Mouse (Mus musculus): Measurements from ENCODE around the gene Nlk. TPM values are rescaled to one million over a fixed set of nuclear protein-coding genes. Genes with fewer than 3 reads are reported as not detected.
A peak's percentile ranks its signal among the peaks of the same experiment; 100 is the strongest.

Gene Nlk
- total and polyA plus RNA-seq, 2 experiments from 2014 or later: 13.0 to 19.3 TPM

DNA sequence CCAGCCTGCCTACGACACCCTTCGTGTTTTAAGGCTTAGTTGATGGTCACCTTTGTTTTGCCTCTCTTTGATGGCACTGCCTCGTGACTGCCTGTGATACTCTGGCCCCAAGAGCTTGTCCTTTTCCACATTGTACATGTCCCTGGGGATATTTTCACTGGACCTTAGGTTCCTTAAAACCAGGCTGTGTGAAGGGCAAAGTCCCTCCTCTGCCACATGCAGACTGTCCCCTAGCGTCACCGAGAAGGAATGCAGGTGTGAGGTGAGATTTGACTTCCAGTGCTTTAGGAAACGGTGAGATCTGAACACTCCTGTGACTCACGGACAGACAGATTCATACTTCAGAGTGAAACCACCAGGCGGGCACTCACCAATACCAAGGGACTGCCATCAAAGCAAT lies 139.9 kb downstream of the Nlk start:
- WGBS: 60% methylated on average over 8 of the region's 8 CpGs
- no peak for ATAC-seq (ENCODE audit: insufficient read depth, low read depth)
- no peak overlapping the region for H3K9ac ChIP-seq (replicated peaks; ENCODE audit: low read depth, low read length)
- no peak for DNase-seq (ENCODE audit: low spot score)
- peaks cover 5% of the 10 kb centered on the region; the same call in 1 of the 2 replicates for H3K9me3 ChIP-seq (replicated peaks; ENCODE audit: control insufficient read depth, low read length)
- peaks cover 7% of the 10 kb centered on the region; the same call in 1 of the 2 replicates for H3K4me1 ChIP-seq (ENCODE audit: control insufficient read depth, insufficient read depth)
- TF ChIP-seq EP300 (IDR thresholded peaks at IDR 0.05; ENCODE audit: low read depth) (no peak), CTCF (IDR thresholded peaks at IDR 0.05; ENCODE audit: low read depth) (peak; percentile 38)
- H3K4me3 ChIP-seq (ENCODE audit: low read depth, low read length): no peak overlapping the region
- no peak overlapping the region for H3K4me2 ChIP-seq (ENCODE audit: low read depth, low read length)
- H3K27me3 ChIP-seq (ENCODE audit: control insufficient read depth, insufficient read depth, low read length): no peaks in the 10 kb centered on the region
- no peaks in the 10 kb centered on the region for H3K36me3 ChIP-seq (replicated peaks; ENCODE audit: control insufficient read depth, insufficient read depth, low read length)
- H3K27ac ChIP-seq (ENCODE audit: low read depth): no peak overlapping the region

- Histone ChIP-seq H3K36me3 (replicated peaks; ENCODE audit: control insufficient read depth, insufficient read depth, low read length) (no peaks in the 10 kb centered on the region), H3K9me3 (replicated peaks; ENCODE audit: control insufficient read depth, low read length) (peaks cover 5% of the 10 kb centered on the region; the same call in 1 of the 2 replicates), H3K4me2 (ENCODE audit: low read depth, low read length) (no peak overlapping the region), H3K4me3 (ENCODE audit: low read depth, low read length) (no peak overlapping the region), H3K27ac (ENCODE audit: low read depth) (peak overlapping the region; percentile 78), H3K4me1 (ENCODE audit: control insufficient read depth, insufficient read depth) (peaks cover 7% of the 10 kb centered on the region; the same call in 1 of the 2 replicates), H3K27me3 (ENCODE audit: control insufficient read depth, insufficient read depth, low read length) (no peaks in the 10 kb centered on the region), H3K9ac (replicated peaks; ENCODE audit: low read depth, low read length) (no peak overlapping the region)
- TF ChIP-seq EP300 (IDR thresholded peaks at IDR 0.05; ENCODE audit: low read depth) (no peak), CTCF (IDR thresholded peaks at IDR 0.05; ENCODE audit: low read depth) (no peak)
- ATAC-seq (ENCODE audit: insufficient read depth, low read depth) (no peak), DNase-seq (ENCODE audit: low spot score) (no peak)
- 74% methylated on average over 4 of the region's 4 CpGs for WGBS
These were observed 141.1 kb downstream of the Nlk start for GRCm38 (mm10) chr11:78556070-78556469.

- no peak overlapping the region for H3K4me3 ChIP-seq (ENCODE audit: low read depth, low read length)
- ATAC-seq (ENCODE audit: insufficient read depth, low read depth) (peak; percentile 15; the same call in 1 of the 2 replicates), DNase-seq (ENCODE audit: low spot score) (peak; percentile 51)
- 38% methylated on average over 3 of the region's 3 CpGs for WGBS
- no peaks in the 10 kb centered on the region for H3K36me3 ChIP-seq (replicated peaks; ENCODE audit: control insufficient read depth, insufficient read depth, low read length)
- H3K4me2 ChIP-seq (ENCODE audit: low read depth, low read length): no peak overlapping the region
- peaks cover 5% of the 10 kb centered on the region; the same call in 1 of the 2 replicates for H3K9me3 ChIP-seq (replicated peaks; ENCODE audit: control insufficient read depth, low read length)
- H3K9ac ChIP-seq (replicated peaks; ENCODE audit: low read depth, low read length): no peak overlapping the region
- no peaks in the 10 kb centered on the region for H3K27me3 ChIP-seq (ENCODE audit: control insufficient read depth, insufficient read depth, low read length)
- TF ChIP-seq EP300 (IDR thresholded peaks at IDR 0.05; ENCODE audit: low read depth) (no peak), CTCF (IDR thresholded peaks at IDR 0.05; ENCODE audit: low read depth) (no peak)
- peaks cover 7% of the 10 kb centered on the region; the same call in 1 of the 2 replicates for H3K4me1 ChIP-seq (ENCODE audit: control insufficient read depth, insufficient read depth)
- H3K27ac ChIP-seq (ENCODE audit: low read depth): peak overlapping the region; percentile 78
These were observed 141.6 kb downstream of the Nlk start for GRCm38 (mm10) chr11:78555623-78556022.

DNA sequence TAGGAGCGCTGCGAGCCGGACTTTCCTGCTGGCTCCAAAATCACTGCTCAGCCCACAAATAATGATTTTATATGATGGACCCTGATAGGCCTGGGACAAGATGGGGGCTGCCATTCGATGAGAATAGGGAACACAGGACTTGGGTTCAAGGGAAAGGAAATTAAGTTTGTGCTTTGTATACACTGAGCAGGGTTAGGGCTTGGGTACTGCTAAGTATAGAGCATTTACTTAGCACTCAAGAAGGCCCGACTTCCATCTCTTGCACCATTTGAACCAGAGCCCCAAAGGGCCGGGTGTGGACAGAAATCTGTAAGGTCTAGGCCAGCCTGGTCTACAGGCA lies 146.1 kb downstream of the Nlk start:
- Histone ChIP-seq H3K4me2 (ENCODE audit: low read depth, low read length) (peak overlapping the region; percentile 98), H3K4me1 (ENCODE audit: control insufficient read depth, insufficient read depth) (peaks cover 15% of the 10 kb centered on the region), H3K36me3 (replicated peaks; ENCODE audit: control insufficient read depth, insufficient read depth, low read length) (no peaks in the 10 kb centered on the region), H3K27me3 (ENCODE audit: control insufficient read depth, insufficient read depth, low read length) (no peaks in the 10 kb centered on the region), H3K9me3 (replicated peaks; ENCODE audit: control insufficient read depth, low read length) (peaks cover 5% of the 10 kb centered on the region; the same call in 1 of the 2 replicates), H3K9ac (replicated peaks; ENCODE audit: low read depth, low read length) (peak overlapping the region; percentile 68; the same call in 1 of the 2 replicates), H3K27ac (ENCODE audit: low read depth) (peak overlapping the region; percentile 56; the same call in 1 of the 2 replicates), H3K4me3 (ENCODE audit: low read depth, low read length) (peak overlapping the region; percentile 87)
- WGBS: 31% methylated on average over 6 of the region's 6 CpGs
- no peak for TF ChIP-seq CTCF (IDR thresholded peaks at IDR 0.05; ENCODE audit: low read depth)
- no peak for TF ChIP-seq EP300 (IDR thresholded peaks at IDR 0.05; ENCODE audit: low read depth)
- ATAC-seq (ENCODE audit: insufficient read depth, low read depth) (no peak), DNase-seq (ENCODE audit: low spot score) (no peak)

DNA sequence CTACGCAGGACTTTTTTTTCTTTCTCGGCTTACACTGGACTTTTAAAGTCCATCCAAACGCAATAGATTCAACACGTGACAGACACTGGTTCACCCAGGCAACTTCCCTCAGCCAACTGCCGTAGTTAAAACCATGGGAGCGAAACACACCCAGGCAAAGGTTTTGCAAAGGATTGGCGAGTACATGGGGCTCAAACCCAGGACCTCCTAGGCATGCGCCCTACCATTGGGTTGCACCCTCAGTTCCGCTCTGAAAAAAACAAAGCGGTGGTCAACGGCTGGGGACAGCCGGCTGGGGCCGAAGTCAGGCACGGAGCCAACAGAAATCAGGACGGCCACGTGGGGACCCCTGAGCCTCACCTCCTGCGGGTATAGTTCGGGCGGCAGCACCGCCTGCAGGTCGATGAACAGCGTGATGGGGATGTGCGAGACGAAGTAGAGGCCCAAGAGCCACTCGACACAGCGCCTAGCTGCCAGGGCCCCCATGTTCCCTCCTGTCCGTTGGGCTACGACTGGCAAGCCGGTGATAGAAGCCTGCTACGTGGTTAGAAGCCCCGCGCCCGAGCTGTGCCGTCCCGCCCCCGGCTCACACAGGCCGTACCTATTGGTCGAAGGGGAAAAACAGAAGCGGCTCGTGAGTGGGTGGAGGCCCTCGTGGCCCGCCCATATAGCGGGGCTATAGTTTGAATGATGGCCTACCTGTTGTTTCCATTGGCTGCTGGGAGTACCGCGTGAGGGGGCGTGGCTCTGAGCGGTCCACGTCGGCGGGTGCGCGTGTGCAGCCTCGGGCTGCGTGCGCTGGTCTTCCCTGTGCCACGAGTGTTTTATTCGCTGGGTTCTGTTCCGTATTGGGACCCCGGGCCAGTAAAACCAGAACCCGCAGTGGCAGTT lies 146.8 kb downstream of the Nlk start, which contains the start of gene Tmem97:
Gene Tmem97, minus strand, starts transcription at position 610 of the 891 bp plus-strand sequence.
- peak within 1 kb of the TSS; percentile 68 for H3K9ac ChIP-seq (replicated peaks; ENCODE audit: low read depth, low read length)
- no peaks in the 10 kb centered on the region for H3K27me3 ChIP-seq (ENCODE audit: control insufficient read depth, insufficient read depth, low read length)
- DNase-seq (ENCODE audit: low spot score): peak; percentile 99
- ATAC-seq (ENCODE audit: insufficient read depth, low read depth): peak; percentile 99
- peak within 1 kb of the TSS; percentile 87 for H3K4me3 ChIP-seq (ENCODE audit: low read depth, low read length)
- WGBS: under 1% methylated on average over 60 of the region's 60 CpGs
- no peaks in the 10 kb centered on the region for H3K36me3 ChIP-seq (replicated peaks; ENCODE audit: control insufficient read depth, insufficient read depth, low read length)
- H3K27ac ChIP-seq (ENCODE audit: low read depth): peak within 1 kb of the TSS; percentile 61
- H3K9me3 ChIP-seq (replicated peaks; ENCODE audit: control insufficient read depth, low read length): peaks cover 5% of the 10 kb centered on the region; the same call in 1 of the 2 replicates
- peaks cover 13% of the 10 kb centered on the region for H3K4me1 ChIP-seq (ENCODE audit: control insufficient read depth, insufficient read depth)
- peak within 1 kb of the TSS; percentile 98 for H3K4me2 ChIP-seq (ENCODE audit: low read depth, low read length)
- TF ChIP-seq EP300 (IDR thresholded peaks at IDR 0.05; ENCODE audit: low read depth) (no peak), CTCF (IDR thresholded peaks at IDR 0.05; ENCODE audit: low read depth) (no peak)

Data from heart, postnatal 0 days (tissue).